Mouse (Mus musculus) brain, embryonic 14.5 days (tissue): ENCODE measurements around the gene Pex6.

Experiments used
- CTCF ChIP-seq: fragments of 200-500 bp; IDR thresholded peaks from 2 replicates; pipeline ENCODE4 v1.5.1; 2012; ENCODE audit warnings: inconsistent platforms, mild to moderate bottlenecking, moderate library complexity, borderline replicate concordance; ENCODE audit not compliant: insufficient read depth, insufficient read length; ENCODE audit errors: extremely low read depth
- POLR2A ChIP-seq: fragments of 200-500 bp; IDR thresholded peaks from 2 replicates; pipeline ENCODE4 v1.6.1; 2012; ENCODE audit warnings: mild to moderate bottlenecking, inconsistent platforms, borderline replicate concordance; ENCODE audit not compliant: poor library complexity, insufficient read depth, insufficient read length, severe bottlenecking; ENCODE audit errors: extremely low read depth

GRCm38 (mm10) chr17:46673850-46674529 lies 37.3 kb upstream of the Pex6 start, which contains the start of gene Rrp36:
- TF ChIP-seq POLR2A (peak; percentile 23; the same call in 1 of the 2 replicates), CTCF (no peak)
